12 mouse cellular contexts compared by ENCODE assay signal in genomic region chr11:114231841-114232240, GRCm38 (mm10).
DNase-seq lines count a peak whose midpoint lies in the region; ATAC-seq and TF ChIP-seq lines count a peak whose summit lies in the region.
"Had no signal": no experiment of that assay in that cellular context is flagged by ENCODE, and none has a peak within 500 bp of the region (broad histone marks: within the 10 kb centered on the region; RNA-seq: fewer than 3 reads in every experiment).

No protein-coding gene starts in this region.

- H3K9me3 ChIP-seq in limb, embryonic 12.5 days, result no peaks in the 10 kb centered on the region
- H3K9me3 ChIP-seq: neural tube, embryonic 12.5 days had no signal

- H3K27me3 ChIP-seq in limb, embryonic 12.5 days, result no peaks in the 10 kb centered on the region; the same call in 1 of the 2 replicates
- H3K27me3 ChIP-seq: neural tube, embryonic 12.5 days had no signal

- H3K4me2 ChIP-seq in limb, embryonic 12.5 days, result no peak overlapping the region
- H3K4me2 ChIP-seq: neural tube, embryonic 12.5 days had no signal

- ATAC-seq in limb, embryonic 12.5 days (ENCODE audit: insufficient number of reproducible peaks, insufficient read depth, low FRiP score, low TSS enrichment, low read depth), result no peak

- no peaks in the 10 kb centered on the region for H3K36me3 ChIP-seq in limb, embryonic 12.5 days
- H3K36me3 ChIP-seq: neural tube, embryonic 12.5 days had no signal

- WGBS in limb, embryonic 12.5 days, result 79% methylated on average over 4 of the region's 4 CpGs

- H3K4me3 ChIP-seq in left cerebral cortex, adult 2 months, result no peak overlapping the region
- no peak overlapping the region for H3K4me3 ChIP-seq in limb, embryonic 12.5 days (replicated peaks)
- H3K4me3 ChIP-seq: erythroblast, embryonic 14.5 days; neural tube, embryonic 12.5 days had no signal

- H3K9ac ChIP-seq in limb, embryonic 12.5 days (replicated peaks), result 0 out of 2 replicates have a peak overlapping the region, but pooled peaks have one; percentile 1
- H3K9ac ChIP-seq: neural tube, embryonic 12.5 days had no signal

- no peak overlapping the region for H3K27ac ChIP-seq in left cerebral cortex, adult 2 months
- no peak overlapping the region for H3K27ac ChIP-seq in limb, embryonic 12.5 days
- H3K27ac ChIP-seq: neural tube, embryonic 12.5 days had no signal

- intact Hi-C loops in left cerebral cortex, postnatal 4 days (cut with DNase I), result no loop called here
- intact Hi-C loops in left cerebral cortex, adult 2 months (cut with DNase I), result no loop called here
- intact Hi-C loops in gastrocnemius, postnatal 14 days (cut with DNase I; ENCODE audit: low total_unique reads), result no loop called here

- H3K4me1 ChIP-seq in limb, embryonic 12.5 days (replicated peaks), result peaks cover 16% of the 10 kb centered on the region

- no peak for TF ChIP-seq CTCF in left cerebral cortex, adult 2 months (IDR thresholded peaks at IDR 0.05)

- peak; percentile 38 for DNase-seq in gastrocnemius, postnatal 10 days
- DNase-seq in gastrocnemius, adult 8-10 months (ENCODE audit: low spot score in 2 of 2), result no peak
- peak; percentile 71 for DNase-seq in left cerebral cortex, postnatal 4 days
- no peak for DNase-seq in left cerebral cortex, adult 2 months (ENCODE audit: extremely low spot score in 1 of 2, low spot score in 2 of 2)
- peak; percentile 53 for DNase-seq in gastrocnemius, postnatal 14 days
- no peak for DNase-seq in T-cell, adult 2 months (ENCODE audit: low spot score)
- DNase-seq: adrenal gland, adult 8-10 months; layer of hippocampus, adult 9-11 months; liver had no signal

Comparison
In these comparisons a context has a peak if more than half of its experiments do, and no peak if none do; other contexts are left out.
1. DNase-seq: peak in gastrocnemius, postnatal 10 days (single experiment), left cerebral cortex, postnatal 4 days (single experiment) and gastrocnemius, postnatal 14 days (single experiment); none in gastrocnemius, adult 8-10 months (0 of 2), left cerebral cortex, adult 2 months (0 of 2) and T-cell, adult 2 months (single experiment).